Mouse (Mus musculus): ENCODE measurements around the gene Gm11042. TPM values are rescaled to one million over a fixed set of nuclear protein-coding genes. Genes with fewer than 3 reads are reported as not detected.

Gm11042 gene
- total and polyA plus RNA-seq, 3 experiments: not detected

DNA sequence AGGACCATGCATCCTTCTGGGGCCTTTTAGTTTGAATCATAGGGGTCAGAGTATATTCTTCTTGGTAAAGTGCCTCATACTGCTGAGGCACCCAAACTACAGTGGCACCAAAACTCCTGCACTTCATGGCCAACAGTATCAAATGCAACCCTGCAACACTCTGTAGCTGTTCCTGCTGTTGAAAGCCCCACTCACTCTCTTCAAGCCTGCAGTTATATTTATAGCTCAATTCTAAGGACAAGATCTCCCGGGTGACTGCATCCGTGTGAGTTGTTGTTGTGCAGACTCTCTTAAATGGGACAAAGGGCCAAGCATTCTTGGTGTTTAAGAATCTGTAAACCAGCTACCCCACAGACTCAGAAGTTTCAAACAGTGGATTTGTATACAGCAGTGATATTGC lies 23.9 kb upstream of the Gm11042 start:
- Histone ChIP-seq H3K27ac (ENCODE audit: control insufficient read depth, low read depth, low read length) (no peak overlapping the region), H3K9ac (ENCODE audit: control insufficient read depth, low read depth, low read length, poor library complexity, severe bottlenecking) (no peak overlapping the region), H3K36me3 (ENCODE audit: control insufficient read depth in 1 of 2, insufficient read depth in 2 of 2, low read length in 2 of 2) (no peaks in the 10 kb centered on the region), H3K9me3 (replicated peaks; ENCODE audit: insufficient read depth, low read length) (no peaks in the 10 kb centered on the region), H3K4me3 (ENCODE audit: control insufficient read depth in 1 of 2, insufficient read depth in 1 of 2, low read depth in 2 of 2, low read length in 2 of 2) (no peak overlapping the region), H3K79me2 (ENCODE audit: control insufficient read depth, insufficient read depth, low read length, poor library complexity) (no peaks in the 10 kb centered on the region), H3K4me1 (ENCODE audit: control insufficient read depth in 1 of 2, insufficient read depth in 2 of 2, low read length in 2 of 2) (no peaks in the 10 kb centered on the region), H3K27me3 (ENCODE audit: control insufficient read depth in 1 of 2, insufficient read depth in 2 of 2, low read length in 2 of 2) (no peaks in the 10 kb centered on the region)
- no peak for DNase-seq (ENCODE audit: low read depth, low spot score)
- no peak for TF ChIP-seq TCF12 (IDR thresholded peaks at IDR 0.05; ENCODE audit: low read depth, low read length)
- TF ChIP-seq MYB (IDR thresholded peaks at IDR 0.05; ENCODE audit: low read depth, low read length): no peak
- no peak for TF ChIP-seq POLR2AphosphoS5 (IDR thresholded peaks at IDR 0.05; ENCODE audit: borderline replicate concordance, low read depth, low read length)
- TF ChIP-seq KAT2A (conservative IDR thresholded peaks at IDR 0.05; ENCODE audit: low read depth, low read length): no peak
- no peak for TF ChIP-seq USF2 (IDR thresholded peaks at IDR 0.05; ENCODE audit: borderline replicate concordance in 1 of 2, insufficient read depth in 1 of 2, low read depth in 1 of 2, low read length in 2 of 2)
- TF ChIP-seq NELFE (IDR thresholded peaks at IDR 0.05; ENCODE audit: low read depth, low read length): no peak
- no peak for TF ChIP-seq E2F4 (IDR thresholded peaks at IDR 0.05; ENCODE audit: borderline replicate concordance, low read depth, low read length)
- no peak for TF ChIP-seq RCOR1 (IDR thresholded peaks at IDR 0.05; ENCODE audit: low read depth, low read length)
- no peak for TF ChIP-seq ELF1 (IDR thresholded peaks at IDR 0.05; ENCODE audit: low read depth, low read length)
- TF ChIP-seq CTCF (IDR thresholded peaks at IDR 0.05 in 2 of 3, conservative IDR thresholded peaks at IDR 0.05 in 1 of 3; ENCODE audit: control insufficient read depth in 1 of 3, insufficient read depth in 1 of 3, low read depth in 2 of 3, low read length in 3 of 3, poor library complexity in 1 of 3, severe bottlenecking in 1 of 3): no peak
- TF ChIP-seq ZC3H11A (IDR thresholded peaks at IDR 0.05; ENCODE audit: low read depth, low read length): no peak
- TF ChIP-seq POLR2AphosphoS2 (IDR thresholded peaks at IDR 0.05; ENCODE audit: low read length): no peak
- no peak for TF ChIP-seq GABPA (IDR thresholded peaks at IDR 0.05; ENCODE audit: low read depth, low read length)
- no peak for TF ChIP-seq MAX (IDR thresholded peaks at IDR 0.05; ENCODE audit: low read length)
- no peak for TF ChIP-seq SMC3 (IDR thresholded peaks at IDR 0.05; ENCODE audit: low read depth, low read length)

GRCm38 (mm10) chr12:74333706-74334105 lies 17.5 kb upstream of the Gm11042 start:
- TF ChIP-seq TCF12 (IDR thresholded peaks at IDR 0.05; ENCODE audit: low read depth, low read length) (no peak), NELFE (IDR thresholded peaks at IDR 0.05; ENCODE audit: low read depth, low read length) (no peak), ZKSCAN1 (IDR thresholded peaks at IDR 0.05; ENCODE audit: low read depth, low read length) (no peak), ZC3H11A (IDR thresholded peaks at IDR 0.05; ENCODE audit: low read depth, low read length) (no peak), MYC (IDR thresholded peaks at IDR 0.05; ENCODE audit: low read depth, low read length) (no peak), MXI1 (IDR thresholded peaks at IDR 0.05; ENCODE audit: low read depth, low read length) (no peak), SMC3 (IDR thresholded peaks at IDR 0.05; ENCODE audit: low read depth, low read length) (no peak), JUND (IDR thresholded peaks at IDR 0.05; ENCODE audit: low read depth, low read length) (no peak), POLR2AphosphoS2 (IDR thresholded peaks at IDR 0.05; ENCODE audit: low read length) (no peak), CHD2 (IDR thresholded peaks at IDR 0.05; ENCODE audit: low read length) (no peak), ETS1 (IDR thresholded peaks at IDR 0.05; ENCODE audit: low read depth, low read length) (no peak)
- Histone ChIP-seq H3K9me3 (replicated peaks; ENCODE audit: insufficient read depth, low read length) (no peaks in the 10 kb centered on the region), H3K79me2 (ENCODE audit: control insufficient read depth, insufficient read depth, low read length, poor library complexity) (no peaks in the 10 kb centered on the region), H3K27ac (ENCODE audit: control insufficient read depth, low read depth, low read length) (no peak overlapping the region), H3K36me3 (ENCODE audit: control insufficient read depth in 1 of 2, insufficient read depth in 2 of 2, low read length in 2 of 2) (no peaks in the 10 kb centered on the region), H3K9ac (ENCODE audit: control insufficient read depth, low read depth, low read length, poor library complexity, severe bottlenecking) (no peak overlapping the region), H3K27me3 (ENCODE audit: control insufficient read depth in 1 of 2, insufficient read depth in 2 of 2, low read length in 2 of 2) (no peaks in the 10 kb centered on the region), H3K4me3 (ENCODE audit: control insufficient read depth in 1 of 2, insufficient read depth in 1 of 2, low read depth in 2 of 2, low read length in 2 of 2) (no peak overlapping the region), H3K4me1 (ENCODE audit: control insufficient read depth in 1 of 2, insufficient read depth in 2 of 2, low read length in 2 of 2) (no peaks in the 10 kb centered on the region)
- no peak for DNase-seq (ENCODE audit: low read depth, low spot score)

Measured in MEL (cell line).